Mouse (Mus musculus): ENCODE data around the gene Gm15737. TPM values are rescaled to one million over a fixed set of nuclear protein-coding genes. Genes with fewer than 3 reads are reported as not detected.

Gm15737 gene
- polyA plus RNA-seq (2015; fragmentation: Nextera tagmentation; extraction: Ambion mirVana): not detected in 2 replicates

- Histone ChIP-seq H3K9ac (no peak within 1 kb of the TSS), H3K9me3 (no peaks in the 10 kb centered on the region), H3K4me2 (no peak within 1 kb of the TSS), H3K4me1 (replicated peaks) (peaks cover 11% of the 10 kb centered on the region), H3K4me3 (no peak within 1 kb of the TSS), H3K27me3 (no peaks in the 10 kb centered on the region), H3K36me3 (no peaks in the 10 kb centered on the region), H3K27ac (no peak within 1 kb of the TSS)
- WGBS: 75% methylated on average over 4 of the region's 4 CpGs
- ATAC-seq (ENCODE audit: low FRiP score): no peak
Measured at GRCm38 (mm10) chr6:92869089-92869581, at the start of gene Gm15737. Gene Gm15737, plus strand, starts transcription at chr6:92869357.

GRCm38 (mm10) chr6:92821606-92822005 lies 47.6 kb upstream of the Gm15737 start:
- H3K4me2 ChIP-seq: no peak overlapping the region
- peaks cover 35% of the 10 kb centered on the region; the same call in 1 of the 2 replicates for H3K27me3 ChIP-seq
- no peaks in the 10 kb centered on the region for H3K36me3 ChIP-seq
- H3K27ac ChIP-seq: no peak overlapping the region
- WGBS: 14% methylated on average over 5 of the region's 5 CpGs
- H3K9me3 ChIP-seq: no peaks in the 10 kb centered on the region
- peaks cover 20% of the 10 kb centered on the region for H3K4me1 ChIP-seq (replicated peaks)
- H3K4me3 ChIP-seq: no peak overlapping the region
- no peak overlapping the region for H3K9ac ChIP-seq
- no peak for ATAC-seq (ENCODE audit: low FRiP score)

DNA sequence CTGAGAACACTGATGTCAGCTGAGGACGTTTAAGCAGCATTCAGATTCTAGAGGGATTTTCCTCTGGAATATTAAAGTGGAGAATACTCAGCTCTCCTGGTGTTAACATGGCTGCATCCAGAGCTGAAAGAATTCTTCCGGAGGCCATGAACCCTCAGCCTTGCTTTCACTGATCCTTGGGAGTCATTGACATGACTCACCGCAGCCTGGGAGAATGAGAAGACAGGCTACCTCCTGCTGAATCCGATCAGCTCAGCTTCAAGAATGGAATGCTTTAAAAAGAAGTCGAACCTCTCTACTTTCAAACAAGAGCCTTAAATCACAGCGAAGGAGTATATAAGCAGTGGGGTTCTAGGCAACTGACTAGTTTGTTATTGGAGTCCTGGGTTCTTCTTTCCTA lies 47.2 kb upstream of the Gm15737 start:
- Histone ChIP-seq H3K27ac (no peak overlapping the region), H3K4me1 (replicated peaks) (peaks cover 17% of the 10 kb centered on the region), H3K27me3 (peaks cover 32% of the 10 kb centered on the region; the same call in 1 of the 2 replicates), H3K36me3 (no peaks in the 10 kb centered on the region), H3K4me3 (no peak overlapping the region), H3K9ac (no peak overlapping the region), H3K4me2 (no peak overlapping the region), H3K9me3 (no peaks in the 10 kb centered on the region)
- 27% methylated on average over 6 of the region's 6 CpGs for WGBS
- ATAC-seq (ENCODE audit: low FRiP score): no peak

DNA sequence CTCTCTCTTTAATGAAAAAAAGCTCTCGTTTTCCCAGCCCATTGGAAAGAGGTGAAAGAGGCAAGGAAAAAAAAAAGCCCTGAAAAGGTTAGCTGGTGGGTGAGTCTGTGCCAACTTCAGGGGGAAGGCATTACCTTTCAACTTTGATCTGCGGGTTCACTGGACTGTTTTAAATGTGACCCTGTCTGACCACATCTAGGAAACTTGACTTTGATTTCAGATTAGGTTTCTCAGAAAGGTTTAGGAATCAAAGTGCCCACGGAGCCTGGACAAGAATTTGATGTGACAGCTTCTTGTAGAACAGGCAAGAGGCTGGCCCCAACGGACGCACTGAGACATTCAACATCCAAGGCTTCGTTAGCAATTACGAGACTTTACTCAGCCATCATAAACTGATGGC lies 45.2 kb upstream of the Gm15737 start:
- no peak for ATAC-seq (ENCODE audit: low FRiP score)
- Histone ChIP-seq H3K4me2 (no peak overlapping the region), H3K4me1 (replicated peaks) (peaks cover 11% of the 10 kb centered on the region), H3K27me3 (peaks cover 15% of the 10 kb centered on the region; the same call in 1 of the 2 replicates), H3K36me3 (no peaks in the 10 kb centered on the region), H3K9me3 (no peaks in the 10 kb centered on the region), H3K4me3 (no peak overlapping the region), H3K27ac (no peak overlapping the region), H3K9ac (no peak overlapping the region)
- 78% methylated on average over 7 of the region's 7 CpGs for WGBS

DNA sequence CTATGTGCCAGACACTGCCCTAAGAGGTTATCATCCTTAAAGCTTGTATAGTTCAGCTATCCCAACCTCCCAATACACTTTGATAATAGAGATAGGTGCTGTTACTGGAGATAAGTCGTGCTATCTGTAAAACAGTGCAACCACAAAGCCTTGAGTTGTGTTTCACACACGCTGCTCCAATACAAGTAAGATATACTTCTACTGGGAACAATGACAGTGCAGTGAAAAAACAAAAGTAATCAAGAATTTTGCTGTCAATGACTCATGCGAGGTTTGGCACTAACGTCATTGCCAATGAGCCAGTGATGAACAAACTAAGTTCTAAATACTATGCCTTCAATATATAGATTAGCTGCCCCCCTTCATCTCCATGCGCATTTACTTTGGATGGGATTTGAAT lies 42.6 kb upstream of the Gm15737 start:
- ATAC-seq (ENCODE audit: low FRiP score): no peak
- H3K9ac ChIP-seq: no peak overlapping the region
- no peak overlapping the region for H3K4me3 ChIP-seq
- H3K4me2 ChIP-seq: no peak overlapping the region
- no peaks in the 10 kb centered on the region for H3K9me3 ChIP-seq
- H3K27ac ChIP-seq: no peak overlapping the region
- WGBS: 92% methylated on average over 5 of the region's 5 CpGs
- no peaks in the 10 kb centered on the region for H3K36me3 ChIP-seq
- H3K4me1 ChIP-seq (replicated peaks): peaks cover 9% of the 10 kb centered on the region
- peaks cover 8% of the 10 kb centered on the region; the same call in 1 of the 2 replicates for H3K27me3 ChIP-seq

DNA sequence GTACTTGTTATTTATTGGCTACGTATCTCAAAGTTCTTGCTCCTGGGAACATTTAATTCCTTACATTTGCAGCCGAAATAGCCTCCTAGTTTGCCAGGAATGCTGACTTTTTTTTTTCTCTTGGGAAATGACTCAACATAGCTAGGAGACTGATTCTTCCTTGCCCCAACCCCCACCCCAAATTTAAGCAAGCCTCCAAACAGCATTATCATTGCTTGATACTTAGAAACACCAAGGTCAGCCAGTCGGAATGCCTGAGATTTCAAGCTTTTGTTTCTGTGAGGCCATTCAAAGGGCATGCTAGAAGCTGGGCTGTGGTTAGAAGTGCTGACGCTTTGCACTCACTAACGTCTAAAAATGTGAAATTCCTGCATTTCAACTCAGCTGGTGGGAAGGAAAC lies 41.8 kb upstream of the Gm15737 start:
- Histone ChIP-seq H3K9me3 (no peaks in the 10 kb centered on the region), H3K27me3 (peaks cover 8% of the 10 kb centered on the region; the same call in 1 of the 2 replicates), H3K27ac (no peak overlapping the region), H3K4me1 (replicated peaks) (0 out of 2 replicates have a peak, but pooled peaks cover 1% of the 10 kb centered on the region), H3K9ac (no peak overlapping the region), H3K4me2 (no peak overlapping the region), H3K4me3 (no peak overlapping the region), H3K36me3 (no peaks in the 10 kb centered on the region)
- 41% methylated on average over 5 of the region's 5 CpGs for WGBS
- no peak for ATAC-seq (ENCODE audit: low FRiP score)

- 96% methylated on average over 2 of the region's 2 CpGs for WGBS
- H3K4me2 ChIP-seq: no peak overlapping the region
- no peaks in the 10 kb centered on the region for H3K27me3 ChIP-seq
- no peak overlapping the region for H3K9ac ChIP-seq
- no peak for ATAC-seq (ENCODE audit: low FRiP score)
- no peaks in the 10 kb centered on the region for H3K9me3 ChIP-seq
- no peak overlapping the region for H3K4me3 ChIP-seq
- no peak overlapping the region for H3K27ac ChIP-seq
- H3K4me1 ChIP-seq (replicated peaks): no peaks in the 10 kb centered on the region
- no peaks in the 10 kb centered on the region for H3K36me3 ChIP-seq
Measured at GRCm38 (mm10) chr6:92829148-92829547, 40.0 kb upstream of the Gm15737 start.

- WGBS: 86% methylated on average over 2 of the region's 2 CpGs
Measured at GRCm38 (mm10) chr6:92831106-92831505, 38.1 kb upstream of the Gm15737 start.

DNA sequence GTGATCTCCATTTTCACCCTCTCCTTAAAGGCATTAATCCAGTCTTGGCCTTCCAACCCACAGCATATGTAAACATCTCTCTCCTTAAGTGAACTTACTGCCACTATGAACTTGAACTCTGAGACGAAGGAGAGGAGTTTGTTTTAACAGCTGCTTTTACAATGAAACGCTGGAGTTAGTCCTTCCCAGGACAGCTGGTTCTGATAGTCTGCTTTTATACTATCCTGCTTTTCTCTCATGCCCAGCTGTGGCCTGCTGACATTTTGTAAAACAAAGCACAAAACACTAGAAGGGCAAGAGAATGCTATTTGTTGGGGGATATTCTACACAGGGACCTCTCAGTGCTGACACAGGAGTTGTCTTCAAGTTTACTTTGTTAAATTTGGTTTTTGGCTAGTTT lies 27.2 kb upstream of the Gm15737 start:
- Histone ChIP-seq H3K9ac (no peak overlapping the region), H3K36me3 (no peaks in the 10 kb centered on the region), H3K27me3 (no peaks in the 10 kb centered on the region), H3K4me3 (no peak overlapping the region), H3K27ac (no peak overlapping the region), H3K9me3 (no peaks in the 10 kb centered on the region), H3K4me1 (replicated peaks) (no peaks in the 10 kb centered on the region), H3K4me2 (no peak overlapping the region)
- WGBS: 13% methylated on average over 2 of the region's 2 CpGs
- no peak for ATAC-seq (ENCODE audit: low FRiP score)

More at GRCm38 (mm10) chr6:92831106-92831505, 38.1 kb upstream of the Gm15737 start:
- H3K4me2 ChIP-seq: no peak overlapping the region
- H3K4me1 ChIP-seq (replicated peaks): no peaks in the 10 kb centered on the region
- no peak overlapping the region for H3K4me3 ChIP-seq
- no peak overlapping the region for H3K27ac ChIP-seq
- H3K9me3 ChIP-seq: no peaks in the 10 kb centered on the region
- ATAC-seq (ENCODE audit: low FRiP score): no peak
- no peaks in the 10 kb centered on the region for H3K36me3 ChIP-seq
- no peak overlapping the region for H3K9ac ChIP-seq
- H3K27me3 ChIP-seq: no peaks in the 10 kb centered on the region

GRCm38 (mm10) chr6:92843474-92843873 lies 25.7 kb upstream of the Gm15737 start:
- ATAC-seq (ENCODE audit: low FRiP score): no peak

DNA sequence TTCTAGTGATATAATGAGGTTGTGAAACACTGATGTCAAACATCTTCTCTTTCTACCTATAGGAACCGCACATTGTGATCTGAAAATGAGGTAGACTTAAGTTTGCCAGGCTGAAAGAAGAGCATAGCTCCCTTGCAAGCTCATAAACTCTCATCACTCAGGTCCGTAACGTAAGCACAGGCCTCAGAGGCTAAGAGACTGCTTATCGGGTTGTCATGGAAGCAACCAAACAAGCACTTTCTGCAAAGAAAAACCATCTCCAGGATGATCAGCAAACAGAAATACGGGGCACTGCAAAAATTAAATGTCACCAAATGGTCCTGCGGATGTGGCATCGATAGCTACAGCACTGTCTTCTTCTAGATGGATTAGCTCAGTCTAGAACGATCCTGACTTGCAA lies 23.3 kb upstream of the Gm15737 start:
- H3K27me3 ChIP-seq: no peaks in the 10 kb centered on the region

More at GRCm38 (mm10) chr6:92843474-92843873, 25.7 kb upstream of the Gm15737 start:
- Histone ChIP-seq H3K4me1 (replicated peaks) (no peaks in the 10 kb centered on the region), H3K9ac (no peak overlapping the region), H3K27ac (no peak overlapping the region), H3K27me3 (no peaks in the 10 kb centered on the region), H3K36me3 (no peaks in the 10 kb centered on the region), H3K4me2 (no peak overlapping the region), H3K4me3 (no peak overlapping the region), H3K9me3 (no peaks in the 10 kb centered on the region)
- 89% methylated on average over 2 of the region's 2 CpGs for WGBS

DNA sequence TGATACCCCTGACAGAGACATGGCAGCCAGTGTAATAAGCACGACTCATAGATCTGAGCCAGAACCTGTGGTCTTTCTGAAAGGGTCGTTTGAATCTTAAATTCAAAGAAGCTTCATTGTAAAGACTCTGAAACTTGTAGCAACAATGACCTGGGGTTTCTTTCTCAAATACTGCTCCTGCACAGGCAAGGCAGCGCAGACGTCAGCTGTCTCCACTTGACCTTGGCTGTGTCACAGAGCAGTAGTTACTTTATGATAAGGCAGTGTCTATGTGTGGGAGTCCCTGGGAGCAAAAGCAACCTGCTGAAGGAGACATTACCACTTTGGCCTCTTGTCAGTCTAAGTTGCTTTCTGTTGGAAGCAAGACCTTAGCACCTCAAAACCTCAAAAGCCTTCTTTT lies 22.5 kb upstream of the Gm15737 start:
- Histone ChIP-seq H3K4me3 (no peak overlapping the region), H3K9me3 (no peaks in the 10 kb centered on the region), H3K4me2 (no peak overlapping the region), H3K4me1 (replicated peaks) (peaks cover 9% of the 10 kb centered on the region), H3K27me3 (no peaks in the 10 kb centered on the region), H3K36me3 (no peaks in the 10 kb centered on the region), H3K9ac (no peak overlapping the region), H3K27ac (no peak overlapping the region)
- WGBS: 60% methylated on average over 4 of the region's 4 CpGs
- ATAC-seq (ENCODE audit: low FRiP score): no peak

More for the DNA sequence above, 23.3 kb upstream of the Gm15737 start:
- Histone ChIP-seq H3K4me3 (no peak overlapping the region), H3K36me3 (no peaks in the 10 kb centered on the region), H3K9me3 (no peaks in the 10 kb centered on the region), H3K9ac (no peak overlapping the region), H3K27ac (no peak overlapping the region), H3K4me1 (replicated peaks) (peaks cover 9% of the 10 kb centered on the region), H3K4me2 (no peak overlapping the region)
- WGBS: 83% methylated on average over 8 of the region's 8 CpGs
- no peak for ATAC-seq (ENCODE audit: low FRiP score)

DNA sequence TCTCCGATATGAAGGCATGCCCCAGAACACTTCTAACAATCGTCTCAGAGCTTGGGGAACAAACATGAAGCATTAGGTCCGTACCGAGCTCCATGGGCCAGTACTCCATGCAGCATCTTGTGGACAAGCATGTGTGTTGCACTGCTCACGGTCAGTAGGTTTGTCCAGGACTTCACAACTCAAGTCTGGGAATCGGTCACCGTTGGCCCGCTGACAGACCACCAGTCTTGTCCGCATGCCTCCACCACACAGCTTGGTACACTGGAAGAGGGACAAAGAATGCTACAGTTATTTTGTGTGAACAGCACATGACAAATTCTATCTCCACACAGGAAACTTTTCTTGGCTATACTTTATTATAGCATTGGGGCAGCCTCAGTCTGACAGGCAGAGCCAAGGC lies 19.9 kb upstream of the Gm15737 start:
- ATAC-seq (ENCODE audit: low FRiP score): no peak

More for the DNA sequence above, 19.9 kb upstream of the Gm15737 start:
- H3K27me3 ChIP-seq: no peaks in the 10 kb centered on the region
- WGBS: 95% methylated on average over 9 of the region's 9 CpGs
- H3K9ac ChIP-seq: no peak overlapping the region
- no peak overlapping the region for H3K4me3 ChIP-seq
- no peaks in the 10 kb centered on the region for H3K36me3 ChIP-seq
- no peak overlapping the region for H3K4me2 ChIP-seq
- H3K9me3 ChIP-seq: no peaks in the 10 kb centered on the region
- no peak overlapping the region for H3K27ac ChIP-seq
- H3K4me1 ChIP-seq (replicated peaks): peaks cover 9% of the 10 kb centered on the region

Data from hindbrain, embryonic 13.5 days (tissue).